Mouse (Mus musculus): Measurements from ENCODE around the gene Il20. TPM values are rescaled to one million over a fixed set of nuclear protein-coding genes. Genes with fewer than 3 reads are reported as not detected.

Gene Il20
- not detected in 2 replicates for polyA plus RNA-seq (2012; ENCODE audit: insufficient read depth, insufficient read length, missing spikeins)

DNA sequence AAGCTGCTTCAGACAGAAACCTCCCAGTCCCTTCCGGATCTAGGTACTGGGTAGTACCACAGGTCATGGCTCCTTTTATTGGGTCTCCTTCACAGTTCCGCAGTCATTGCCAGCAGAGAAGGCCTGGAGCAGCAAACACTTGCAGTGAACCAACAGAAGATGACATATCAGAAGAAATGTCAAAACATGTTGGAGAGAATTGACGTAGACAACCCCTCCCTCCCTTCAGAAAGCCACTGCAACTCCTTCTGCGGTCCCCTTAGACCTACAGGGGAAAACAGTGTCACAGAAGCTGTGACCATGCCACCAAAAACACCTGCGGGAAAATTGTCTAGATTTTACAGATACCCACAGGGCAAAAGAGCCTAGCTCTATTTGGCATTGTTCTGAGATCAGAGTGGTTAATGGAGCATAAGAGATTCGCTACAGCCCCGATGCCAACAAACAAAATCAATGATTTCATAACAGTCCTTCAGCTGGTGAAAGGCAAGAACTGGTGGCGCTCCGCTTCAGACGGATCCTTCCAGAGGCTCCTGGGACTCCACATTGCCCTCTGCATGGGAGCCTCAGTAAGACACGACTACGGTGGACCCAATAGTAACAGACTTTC, at the start of gene Il20:
TSS of gene Il20 (minus strand) at position 51 of the 610 bp plus-strand sequence.
- H3K4me1 ChIP-seq (ENCODE audit: control insufficient read depth, insufficient read depth, low read length) = no peaks in the 10 kb centered on the region
- TF ChIP-seq CTCF (IDR thresholded peaks at IDR 0.05; ENCODE audit: low read depth, low read length) = no peak
- no peak for TF ChIP-seq POLR2A (IDR thresholded peaks at IDR 0.05; ENCODE audit: borderline replicate concordance, low read depth, low read length)
- no peak within 1 kb of the TSS for H3K27ac ChIP-seq (ENCODE audit: insufficient read depth, low read depth, low read length)
- H3K4me3 ChIP-seq (ENCODE audit: insufficient read depth, low read length) = no peak within 1 kb of the TSS

GRCm38 (mm10) chr1:130946920-130947319, 35.7 kb upstream of the Il20 start:
- TF ChIP-seq CTCF (IDR thresholded peaks at IDR 0.05; ENCODE audit: low read depth, low read length) = no peak
- no peak for TF ChIP-seq POLR2A (IDR thresholded peaks at IDR 0.05; ENCODE audit: borderline replicate concordance, low read depth, low read length)
- no peaks in the 10 kb centered on the region for H3K4me1 ChIP-seq (ENCODE audit: control insufficient read depth, insufficient read depth, low read length)
- no peak overlapping the region for H3K4me3 ChIP-seq (ENCODE audit: insufficient read depth, low read length)
- H3K27ac ChIP-seq (ENCODE audit: insufficient read depth, low read depth, low read length) = no peak overlapping the region

GRCm38 (mm10) chr1:130941801-130942200, 30.6 kb upstream of the Il20 start:
- TF ChIP-seq POLR2A (IDR thresholded peaks at IDR 0.05; ENCODE audit: borderline replicate concordance, low read depth, low read length) (no peak), CTCF (IDR thresholded peaks at IDR 0.05; ENCODE audit: low read depth, low read length) (no peak)
- Histone ChIP-seq H3K27ac (ENCODE audit: insufficient read depth, low read depth, low read length) (no peak overlapping the region), H3K4me1 (ENCODE audit: control insufficient read depth, insufficient read depth, low read length) (no peaks in the 10 kb centered on the region), H3K4me3 (ENCODE audit: insufficient read depth, low read length) (no peak overlapping the region)

DNA sequence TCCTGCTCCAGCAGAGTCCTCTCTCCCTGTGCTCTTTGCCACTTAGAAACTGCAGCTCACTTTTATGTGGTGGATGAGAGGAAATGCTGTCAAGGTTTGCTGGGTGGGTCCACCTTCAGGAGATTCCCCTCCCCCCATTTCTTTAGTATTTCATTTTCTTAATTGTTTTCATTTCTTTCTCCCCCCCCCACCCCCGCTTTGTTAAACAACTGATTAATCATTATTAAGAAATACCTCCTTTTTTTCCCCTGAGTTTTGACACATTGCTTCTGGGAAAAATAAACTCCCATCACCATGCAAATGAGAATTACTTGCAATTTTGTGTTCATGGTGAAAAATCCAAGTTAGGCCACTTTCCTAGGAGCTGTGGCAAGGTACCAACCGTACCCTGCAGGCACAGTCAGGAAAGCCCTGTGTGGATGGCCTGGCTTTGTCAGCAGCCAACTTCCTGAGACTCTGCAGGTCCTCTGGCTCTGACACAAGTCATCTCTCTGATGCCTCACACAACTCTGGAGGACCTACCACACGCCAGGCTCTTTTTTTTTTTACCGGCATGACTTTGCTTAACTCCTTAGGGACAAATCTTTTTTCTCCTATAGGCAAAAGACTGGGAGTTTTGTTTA, 28.9 kb upstream of the Il20 start, which contains the start of gene Il19:
TSS of gene Il19 (minus strand) at position 51 of the 623 bp plus-strand sequence.
- Histone ChIP-seq H3K4me1 (ENCODE audit: control insufficient read depth, insufficient read depth, low read length) (no peaks in the 10 kb centered on the region), H3K4me3 (ENCODE audit: insufficient read depth, low read length) (no peak within 1 kb of the TSS), H3K27ac (ENCODE audit: insufficient read depth, low read depth, low read length) (no peak within 1 kb of the TSS)
- TF ChIP-seq POLR2A (IDR thresholded peaks at IDR 0.05; ENCODE audit: borderline replicate concordance, low read depth, low read length) = no peak
- no peak for TF ChIP-seq CTCF (IDR thresholded peaks at IDR 0.05; ENCODE audit: low read depth, low read length)

GRCm38 (mm10) chr1:130938192-130938591, 26.9 kb upstream of the Il20 start:
- H3K4me1 ChIP-seq (ENCODE audit: control insufficient read depth, insufficient read depth, low read length) = no peaks in the 10 kb centered on the region
- no peak for TF ChIP-seq POLR2A (IDR thresholded peaks at IDR 0.05; ENCODE audit: borderline replicate concordance, low read depth, low read length)
- no peak for TF ChIP-seq CTCF (IDR thresholded peaks at IDR 0.05; ENCODE audit: low read depth, low read length)
- H3K27ac ChIP-seq (ENCODE audit: insufficient read depth, low read depth, low read length) = no peak overlapping the region
- H3K4me3 ChIP-seq (ENCODE audit: insufficient read depth, low read length) = no peak overlapping the region

GRCm38 (mm10) chr1:130937170-130937569, 25.9 kb upstream of the Il20 start:
- TF ChIP-seq CTCF (IDR thresholded peaks at IDR 0.05; ENCODE audit: low read depth, low read length) (no peak), POLR2A (IDR thresholded peaks at IDR 0.05; ENCODE audit: borderline replicate concordance, low read depth, low read length) (no peak)
- H3K4me3 ChIP-seq (ENCODE audit: insufficient read depth, low read length) = no peak overlapping the region
- H3K27ac ChIP-seq (ENCODE audit: insufficient read depth, low read depth, low read length) = no peak overlapping the region
- no peaks in the 10 kb centered on the region for H3K4me1 ChIP-seq (ENCODE audit: control insufficient read depth, insufficient read depth, low read length)

- Histone ChIP-seq H3K4me3 (ENCODE audit: insufficient read depth, low read length) (no peak overlapping the region), H3K4me1 (ENCODE audit: control insufficient read depth, insufficient read depth, low read length) (no peaks in the 10 kb centered on the region), H3K27ac (ENCODE audit: insufficient read depth, low read depth, low read length) (no peak overlapping the region)
- no peak for TF ChIP-seq POLR2A (IDR thresholded peaks at IDR 0.05; ENCODE audit: borderline replicate concordance, low read depth, low read length)
- no peak for TF ChIP-seq CTCF (IDR thresholded peaks at IDR 0.05; ENCODE audit: low read depth, low read length)
Observed at GRCm38 (mm10) chr1:130936351-130936750, 25.1 kb upstream of the Il20 start.

DNA sequence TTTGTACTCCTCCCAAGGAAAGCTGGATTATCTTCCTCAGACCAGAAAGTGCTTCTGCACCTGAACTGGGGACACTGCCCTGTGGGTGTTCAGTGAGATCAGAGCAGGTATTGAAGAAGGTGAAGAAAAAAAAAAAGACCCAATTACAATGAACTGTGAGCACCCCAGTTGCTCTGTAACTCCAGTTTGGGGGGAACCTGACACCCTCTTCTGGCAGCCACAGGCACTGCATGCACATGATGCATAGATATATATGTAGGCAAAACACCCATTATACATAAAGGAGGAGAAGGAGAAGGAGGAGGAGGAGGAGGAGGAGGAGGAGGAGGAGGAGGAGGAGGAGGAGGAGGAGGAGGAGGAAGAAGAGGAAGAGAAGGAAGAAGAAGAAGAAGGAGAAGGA, 15.2 kb upstream of the Il20 start:
- H3K4me3 ChIP-seq (ENCODE audit: insufficient read depth, low read length) = no peak overlapping the region
- no peak overlapping the region for H3K27ac ChIP-seq (ENCODE audit: insufficient read depth, low read depth, low read length)
- TF ChIP-seq POLR2A (IDR thresholded peaks at IDR 0.05; ENCODE audit: borderline replicate concordance, low read depth, low read length) = no peak
- TF ChIP-seq CTCF (IDR thresholded peaks at IDR 0.05; ENCODE audit: low read depth, low read length) = no peak
- H3K4me1 ChIP-seq (ENCODE audit: control insufficient read depth, insufficient read depth, low read length) = no peaks in the 10 kb centered on the region

DNA sequence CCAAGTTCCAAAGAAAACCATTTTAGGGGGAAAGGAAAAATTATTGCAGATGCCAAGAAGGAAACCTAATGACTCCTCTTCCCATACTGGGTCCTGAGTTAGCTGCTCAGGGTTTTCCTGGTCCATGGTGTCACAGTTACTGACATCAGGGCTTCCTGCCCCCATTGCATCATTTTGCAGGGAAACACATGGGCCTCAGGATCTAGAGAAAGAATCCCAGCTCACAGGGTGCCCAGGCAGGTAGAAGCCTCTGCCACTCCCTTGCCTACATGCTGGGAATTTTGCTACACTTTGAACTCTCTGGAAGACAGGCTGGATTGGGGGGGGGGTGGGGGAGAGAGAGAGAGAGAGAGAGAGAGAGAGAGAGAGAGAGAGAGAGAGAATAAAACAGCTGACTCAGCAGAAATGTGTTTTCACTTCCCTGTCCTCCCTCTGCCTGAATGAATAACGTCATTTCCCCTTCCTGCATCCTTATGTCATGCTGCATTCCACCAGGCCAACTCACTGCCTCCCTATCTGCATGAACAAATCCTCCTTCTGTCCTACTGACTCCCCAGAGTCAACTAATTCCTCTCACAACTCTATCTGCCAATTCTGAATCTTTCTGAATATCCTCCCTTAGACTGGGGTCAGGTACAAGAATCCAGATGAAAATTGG, 7.2 kb upstream of the Il20 start:
- Histone ChIP-seq H3K4me3 (ENCODE audit: insufficient read depth, low read length) (no peak overlapping the region), H3K4me1 (ENCODE audit: control insufficient read depth, insufficient read depth, low read length) (peaks cover 7% of the 10 kb centered on the region), H3K27ac (ENCODE audit: insufficient read depth, low read depth, low read length) (no peak overlapping the region)
- no peak for TF ChIP-seq POLR2A (IDR thresholded peaks at IDR 0.05; ENCODE audit: borderline replicate concordance, low read depth, low read length)
- TF ChIP-seq CTCF (IDR thresholded peaks at IDR 0.05; ENCODE audit: low read depth, low read length) = no peak

DNA sequence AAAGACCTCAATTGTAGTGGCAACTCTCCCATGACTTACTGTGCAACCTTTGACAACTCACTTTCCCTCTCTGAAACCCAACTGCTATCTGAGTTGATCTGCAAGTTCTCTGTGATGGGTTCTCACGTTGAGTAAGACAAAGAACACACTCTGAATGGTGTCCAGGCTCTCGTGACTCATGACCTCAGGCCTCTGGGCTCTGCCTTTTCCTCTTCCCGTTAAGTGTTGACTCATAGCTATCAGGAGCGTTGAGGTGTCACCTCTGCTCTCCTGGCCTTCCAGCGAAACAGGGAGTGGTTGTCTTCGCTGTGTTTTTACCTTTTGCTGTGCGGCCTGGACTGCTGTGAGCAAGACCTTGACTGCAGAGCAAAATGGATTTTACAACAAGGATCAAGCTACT, 8.7 kb downstream of the Il20 start:
- H3K27ac ChIP-seq (ENCODE audit: insufficient read depth, low read depth, low read length) = no peak overlapping the region
- H3K4me3 ChIP-seq (ENCODE audit: insufficient read depth, low read length) = no peak overlapping the region
- H3K4me1 ChIP-seq (ENCODE audit: control insufficient read depth, insufficient read depth, low read length) = no peaks in the 10 kb centered on the region
- no peak for TF ChIP-seq CTCF (IDR thresholded peaks at IDR 0.05; ENCODE audit: low read depth, low read length)
- no peak for TF ChIP-seq POLR2A (IDR thresholded peaks at IDR 0.05; ENCODE audit: borderline replicate concordance, low read depth, low read length)
